ENCODE assay signal across 8 mouse cellular contexts in genomic region chr3:40540567-40541554, GRCm38 (mm10). TPM values are rescaled to one million over a fixed set of nuclear protein-coding genes. Genes with fewer than 3 reads are reported as not detected.
DNase-seq lines count a peak whose midpoint lies in the region; ATAC-seq lines count a peak whose summit lies in the region.

No protein-coding gene starts in this region.

- no peaks in the 10 kb centered on the region for H3K27me3 ChIP-seq in intestine, embryonic 15.5 days (replicated peaks)

- intact Hi-C loops in left cerebral cortex, postnatal 14 days (cut with DNase I): no loop called here

- ATAC-seq in intestine, embryonic 15.5 days: peak; percentile 99
- peak; percentile 99 for ATAC-seq in megakaryocyte-erythroid progenitor cell, adult 5-6 weeks (replicated peaks; ENCODE audit: low FRiP score, low TSS enrichment, poor library complexity, severe bottlenecking)

- no peaks in the 10 kb centered on the region for H3K36me3 ChIP-seq in intestine, embryonic 15.5 days

- peak overlapping the region; percentile 73 for H3K4me2 ChIP-seq in intestine, embryonic 15.5 days (replicated peaks)

- peak; percentile 94 for DNase-seq in adrenal gland, adult 2 months
- peak; percentile 94 for DNase-seq in embryo, embryonic 11 days
- DNase-seq in gastrocnemius, postnatal 25 days: peak; percentile 83
- peak; percentile 85 to 89 for DNase-seq in left cerebral cortex, postnatal 14 days (ENCODE audit: low spot score in 2 of 2)
- peak; percentile 92 for DNase-seq in right cerebral cortex, postnatal 14 days
- DNase-seq in urinary bladder, postnatal 25 days (ENCODE audit: low spot score): peak; percentile 89

- 4% methylated on average over 45 of the region's 45 CpGs for WGBS in intestine, embryonic 15.5 days

- H3K9ac ChIP-seq in intestine, embryonic 15.5 days: peak overlapping the region; percentile 85

- peak overlapping the region; percentile 92 for H3K4me3 ChIP-seq in intestine, embryonic 15.5 days (replicated peaks)

- H3K4me1 ChIP-seq in intestine, embryonic 15.5 days (replicated peaks): no peaks in the 10 kb centered on the region

- no peaks in the 10 kb centered on the region for H3K9me3 ChIP-seq in intestine, embryonic 15.5 days

- H3K27ac ChIP-seq in intestine, embryonic 15.5 days: 0 out of 2 replicates have a peak overlapping the region, but pooled peaks have one; percentile 13

RNA-seq across cellular contexts. Expression of gene Intu, which starts 9.8 kb away (rescaled TPM):
- 1 to 10 TPM; 1.8 to 4.0 TPM for total RNA-seq in adrenal gland, adult 2 months (2021)
- polyA plus RNA-seq in adrenal gland, adult 2 months (2012; rRNA removed): 1.1 TPM in 2 replicates
- total RNA-seq in gastrocnemius, postnatal 25 days (2021): 1 to 10 TPM in 1 of 2 experiments, under 1 TPM in 1; 0.92 to 1.5 TPM
- polyA plus RNA-seq in intestine, embryonic 15.5 days (2015; fragmentation: Nextera tagmentation; extraction: Ambion mirVana): 1.9 and 2.2 TPM in 2 replicates
- 1 to 10 TPM; 4.9 to 5.6 TPM for total RNA-seq in left cerebral cortex, postnatal 14 days (2021)
- 6.0 and 7.5 TPM in 2 replicates for total RNA-seq in megakaryocyte-erythroid progenitor cell, adult 5-6 weeks (2014; fragmentation: Nextera tagmentation)
- 2.0 and 4.3 TPM in 2 replicates for total RNA-seq in megakaryocyte-erythroid progenitor cell, adult 5-6 weeks (2017)

Comparison
In these comparisons a context has a peak if more than half of its experiments do, and no peak if none do; other contexts are left out.
1. Peak in every context shown above with its lines: DNase-seq, ATAC-seq, H3K4me3 ChIP-seq and H3K27ac ChIP-seq.